Mouse (Mus musculus): ENCODE data around the gene Abracl. TPM values are rescaled to one million over a fixed set of nuclear protein-coding genes. Genes with fewer than 3 reads are reported as not detected.
A peak's percentile ranks its signal among the peaks of the same experiment; 100 is the strongest.

Abracl gene
- 144 and 151 TPM in 2 replicates for polyA plus RNA-seq (2016; fragmentation: Nextera tagmentation; extraction: Ambion mirVana)

DNA sequence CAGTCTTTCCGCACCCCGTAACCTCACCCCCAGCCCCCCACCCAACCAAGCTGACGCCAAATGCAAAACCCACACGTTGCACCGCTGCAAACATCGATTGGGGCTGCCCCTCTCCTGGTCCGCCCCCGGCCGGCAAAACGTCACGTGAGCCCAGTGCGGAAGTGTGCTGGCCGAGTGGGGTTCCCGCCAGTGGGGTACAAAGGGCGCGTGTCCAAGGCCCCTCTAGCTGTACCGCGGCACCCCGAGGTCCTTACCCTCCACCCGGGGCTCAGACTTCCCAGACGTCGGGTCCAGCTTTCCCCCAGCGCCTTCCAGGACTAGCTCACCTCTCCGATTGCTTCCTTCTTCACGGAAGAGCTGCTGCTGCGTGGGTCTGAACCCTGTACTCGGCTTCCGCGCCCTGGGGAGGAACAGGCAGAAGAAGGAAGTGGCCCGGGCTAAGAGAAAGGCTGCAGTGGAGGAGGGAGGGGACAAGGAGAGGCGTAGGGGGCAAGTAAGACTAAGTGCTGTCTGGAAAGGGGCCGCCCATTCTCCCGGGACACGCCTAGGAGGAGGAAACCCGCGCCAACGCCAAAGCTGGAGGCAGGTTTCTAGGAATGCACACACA lies at the start of gene Abracl:
Abracl (minus strand) TSS at position 548 of the 607 bp plus-strand sequence.
- H3K36me3 ChIP-seq: peaks cover 12% of the 10 kb centered on the region
- ATAC-seq (ENCODE audit: low FRiP score, low read depth): peak; percentile 93
- H3K9ac ChIP-seq (replicated peaks): peak within 1 kb of the TSS; percentile 81
- under 1% methylated on average over 37 of the region's 37 CpGs for WGBS
- H3K9me3 ChIP-seq: no peaks in the 10 kb centered on the region
- peak within 1 kb of the TSS; percentile 65 for H3K4me2 ChIP-seq (replicated peaks)
- H3K4me3 ChIP-seq: peak within 1 kb of the TSS; percentile 77
- peak within 1 kb of the TSS; percentile 89 for H3K27ac ChIP-seq (replicated peaks)
- peaks cover 12% of the 10 kb centered on the region; the same call in 1 of the 2 replicates for H3K4me1 ChIP-seq
- H3K27me3 ChIP-seq: no peaks in the 10 kb centered on the region

DNA sequence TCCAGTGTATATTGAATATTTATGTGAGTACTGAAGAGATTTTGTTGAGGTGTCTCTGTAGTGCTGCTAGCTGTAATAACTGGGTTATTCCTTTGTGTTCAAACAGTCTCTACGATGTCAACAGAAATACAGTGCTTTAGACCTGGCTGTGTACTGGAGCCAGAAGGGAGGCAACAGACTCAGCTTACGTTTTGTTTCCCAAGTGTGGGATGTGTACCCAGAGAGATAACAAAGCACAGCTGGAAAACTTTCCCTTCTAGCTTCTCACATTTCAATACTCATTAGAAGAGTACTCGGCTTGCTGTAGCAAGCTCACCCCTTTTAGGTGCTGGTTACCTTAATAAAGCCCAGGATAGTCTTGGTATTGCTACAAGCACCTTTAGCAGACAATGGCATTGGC lies 49.8 kb upstream of the Abracl start:
- Histone ChIP-seq H3K4me3 (no peak overlapping the region), H3K9ac (replicated peaks) (no peak overlapping the region), H3K27me3 (no peaks in the 10 kb centered on the region), H3K9me3 (no peaks in the 10 kb centered on the region), H3K36me3 (peaks cover 4% of the 10 kb centered on the region; the same call in 1 of the 2 replicates), H3K27ac (replicated peaks) (no peak overlapping the region), H3K4me2 (replicated peaks) (no peak overlapping the region), H3K4me1 (peaks cover 1% of the 10 kb centered on the region; the same call in 1 of the 2 replicates)
- WGBS: 75% methylated on average over 3 of the region's 3 CpGs
- ATAC-seq (ENCODE audit: low FRiP score, low read depth): no peak

DNA sequence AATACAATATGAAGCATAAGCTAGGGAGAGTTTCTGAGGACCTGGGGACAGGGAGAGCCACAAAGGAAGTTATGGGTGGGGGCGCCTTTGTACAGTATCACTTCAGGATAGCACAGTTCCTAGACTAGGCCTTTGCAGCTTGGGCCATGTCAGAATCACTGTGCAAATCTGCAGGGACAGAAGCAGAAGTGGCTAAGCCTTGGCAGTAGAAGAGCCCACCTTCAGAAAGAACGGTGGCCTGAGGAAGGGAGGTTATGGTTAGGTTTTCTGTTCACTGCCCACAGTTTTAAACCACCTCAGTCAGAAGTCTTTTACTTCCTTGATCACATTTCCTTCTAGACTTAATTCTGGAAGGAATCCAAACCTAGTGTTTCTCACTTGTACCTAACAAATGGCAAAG lies 47.5 kb upstream of the Abracl start:
- H3K4me1 ChIP-seq: peaks cover 9% of the 10 kb centered on the region; the same call in 1 of the 2 replicates
- H3K9ac ChIP-seq (replicated peaks): no peak overlapping the region
- H3K4me2 ChIP-seq (replicated peaks): no peak overlapping the region
- WGBS: 93% methylated on average over 2 of the region's 2 CpGs
- H3K27ac ChIP-seq (replicated peaks): no peak overlapping the region
- H3K4me3 ChIP-seq: no peak overlapping the region
- no peaks in the 10 kb centered on the region for H3K27me3 ChIP-seq
- H3K9me3 ChIP-seq: no peaks in the 10 kb centered on the region
- ATAC-seq (ENCODE audit: low FRiP score, low read depth): no peak
- no peaks in the 10 kb centered on the region for H3K36me3 ChIP-seq

DNA sequence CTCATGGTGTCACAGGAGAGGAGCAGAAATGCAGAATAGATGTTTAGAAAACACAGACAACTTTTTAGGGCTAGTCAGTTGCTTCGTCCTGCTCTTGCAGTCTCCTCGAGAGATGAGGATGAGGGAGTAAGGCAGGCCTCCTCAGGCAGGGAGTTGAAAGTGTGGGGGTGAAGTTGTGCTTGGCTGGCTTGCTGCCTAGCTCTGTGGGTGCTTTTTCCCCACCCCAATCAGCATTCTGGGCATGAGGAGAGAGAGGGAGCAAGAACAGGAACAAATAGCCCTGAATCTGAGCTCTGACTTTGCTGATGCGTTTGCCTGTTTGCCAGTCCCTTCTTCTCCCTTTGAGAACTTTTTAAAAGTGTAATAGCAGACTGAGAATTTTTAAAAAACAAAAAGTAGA lies 47.1 kb upstream of the Abracl start:
- no peak overlapping the region for H3K4me2 ChIP-seq (replicated peaks)
- ATAC-seq (ENCODE audit: low FRiP score, low read depth): no peak
- no peaks in the 10 kb centered on the region for H3K36me3 ChIP-seq
- H3K4me1 ChIP-seq: peaks cover 9% of the 10 kb centered on the region; the same call in 1 of the 2 replicates
- no peaks in the 10 kb centered on the region for H3K9me3 ChIP-seq
- 86% methylated on average over 3 of the region's 3 CpGs for WGBS
- no peaks in the 10 kb centered on the region for H3K27me3 ChIP-seq
- H3K27ac ChIP-seq (replicated peaks): no peak overlapping the region
- H3K4me3 ChIP-seq: no peak overlapping the region
- H3K9ac ChIP-seq (replicated peaks): no peak overlapping the region

DNA sequence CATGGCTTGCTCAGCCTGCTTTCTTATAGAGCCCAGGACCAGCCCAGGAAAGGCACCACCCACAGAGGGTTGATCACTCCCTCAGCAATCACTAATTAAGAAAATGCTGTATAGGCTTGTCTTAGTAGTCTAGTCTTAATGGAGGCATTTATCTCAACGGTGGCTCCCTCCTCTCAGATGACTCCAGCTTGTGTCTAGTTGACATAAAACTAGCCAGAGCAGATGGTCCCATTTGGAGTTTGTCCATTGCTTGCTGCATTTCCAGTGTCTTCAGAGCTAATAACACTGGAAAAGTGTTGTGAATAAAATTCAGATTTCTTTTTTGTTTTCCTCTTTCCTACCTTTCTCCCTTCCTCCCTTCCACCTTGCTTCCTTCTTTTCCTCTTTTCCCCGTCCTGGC lies 46.5 kb upstream of the Abracl start:
- Histone ChIP-seq H3K27ac (replicated peaks) (no peak overlapping the region), H3K27me3 (no peaks in the 10 kb centered on the region), H3K4me3 (no peak overlapping the region), H3K4me1 (peaks cover 9% of the 10 kb centered on the region; the same call in 1 of the 2 replicates), H3K4me2 (replicated peaks) (no peak overlapping the region), H3K9me3 (no peaks in the 10 kb centered on the region), H3K9ac (replicated peaks) (no peak overlapping the region), H3K36me3 (no peaks in the 10 kb centered on the region)
- 93% methylated on average over 2 of the region's 2 CpGs for WGBS
- no peak for ATAC-seq (ENCODE audit: low FRiP score, low read depth)

DNA sequence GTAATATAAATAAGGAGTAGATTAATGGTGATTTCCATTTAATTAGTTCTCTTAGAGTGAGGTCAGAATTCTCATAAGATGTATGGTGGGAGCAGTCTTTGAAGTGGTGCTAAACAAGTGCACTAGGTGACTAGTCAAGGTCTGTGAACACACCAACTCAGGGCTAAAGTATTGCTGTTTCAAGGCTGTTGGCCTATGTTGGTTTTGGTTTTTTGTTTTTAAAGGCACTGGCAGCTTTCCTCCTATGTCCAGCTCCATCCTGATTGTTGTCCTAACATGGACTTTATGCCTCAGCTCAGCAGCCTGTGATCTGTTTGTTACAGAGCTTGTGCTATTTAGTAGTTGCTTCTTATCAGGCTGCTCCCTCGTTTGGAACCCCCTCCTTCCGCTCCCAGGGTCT lies 45.8 kb upstream of the Abracl start:
- H3K36me3 ChIP-seq: no peaks in the 10 kb centered on the region
- H3K27ac ChIP-seq (replicated peaks): no peak overlapping the region
- 86% methylated on average over 2 of the region's 2 CpGs for WGBS
- H3K9me3 ChIP-seq: no peaks in the 10 kb centered on the region
- no peak overlapping the region for H3K9ac ChIP-seq (replicated peaks)
- H3K4me2 ChIP-seq (replicated peaks): no peak overlapping the region
- H3K4me3 ChIP-seq: no peak overlapping the region
- no peak for ATAC-seq (ENCODE audit: low FRiP score, low read depth)
- no peaks in the 10 kb centered on the region for H3K27me3 ChIP-seq
- peaks cover 9% of the 10 kb centered on the region; the same call in 1 of the 2 replicates for H3K4me1 ChIP-seq

DNA sequence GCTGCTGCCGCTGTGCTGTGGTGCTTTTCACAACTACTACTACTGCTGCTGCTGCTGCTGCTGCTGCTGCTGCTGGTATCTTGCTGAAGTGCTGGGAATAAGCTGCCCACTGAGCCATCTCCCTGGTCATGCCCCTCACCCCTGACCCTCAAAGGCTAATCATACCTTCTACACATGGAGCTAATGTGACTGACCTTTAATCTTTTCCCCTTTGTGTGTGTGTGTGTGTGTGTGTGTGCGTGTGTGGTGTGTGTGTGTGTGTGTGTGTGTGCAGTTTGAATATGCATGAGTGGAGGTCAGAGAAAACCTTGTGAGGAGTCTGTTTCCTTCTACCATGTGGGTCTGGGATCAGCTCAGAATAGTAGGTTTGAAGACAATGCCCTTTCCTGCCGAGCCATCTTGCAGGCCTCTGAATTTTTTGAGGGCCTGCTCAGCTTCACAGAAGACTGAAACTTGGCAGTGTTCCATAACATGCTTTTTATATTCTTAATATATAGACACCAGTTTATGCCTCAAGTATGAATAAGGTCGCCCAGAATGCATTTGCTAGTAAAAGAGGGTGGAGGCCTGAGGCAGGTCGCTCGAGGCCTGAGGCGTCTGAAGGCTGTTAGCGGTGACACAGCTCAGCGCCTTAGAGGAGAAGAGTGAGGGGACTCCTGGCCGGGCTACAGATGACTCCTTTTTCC lies 44.8 kb upstream of the Abracl start:
- H3K4me1 ChIP-seq: peaks cover 9% of the 10 kb centered on the region; the same call in 1 of the 2 replicates
- no peaks in the 10 kb centered on the region for H3K27me3 ChIP-seq
- H3K27ac ChIP-seq (replicated peaks): no peak overlapping the region
- H3K9ac ChIP-seq (replicated peaks): peak overlapping the region; percentile 24; the same call in 1 of the 2 replicates
- no peak overlapping the region for H3K4me3 ChIP-seq
- no peak overlapping the region for H3K4me2 ChIP-seq (replicated peaks)
- no peaks in the 10 kb centered on the region for H3K36me3 ChIP-seq
- whole genome bisulfite sequencing: 73% methylated on average over 10 of the region's 10 CpGs
- no peaks in the 10 kb centered on the region for H3K9me3 ChIP-seq
- no peak for ATAC-seq (ENCODE audit: low FRiP score, low read depth)

DNA sequence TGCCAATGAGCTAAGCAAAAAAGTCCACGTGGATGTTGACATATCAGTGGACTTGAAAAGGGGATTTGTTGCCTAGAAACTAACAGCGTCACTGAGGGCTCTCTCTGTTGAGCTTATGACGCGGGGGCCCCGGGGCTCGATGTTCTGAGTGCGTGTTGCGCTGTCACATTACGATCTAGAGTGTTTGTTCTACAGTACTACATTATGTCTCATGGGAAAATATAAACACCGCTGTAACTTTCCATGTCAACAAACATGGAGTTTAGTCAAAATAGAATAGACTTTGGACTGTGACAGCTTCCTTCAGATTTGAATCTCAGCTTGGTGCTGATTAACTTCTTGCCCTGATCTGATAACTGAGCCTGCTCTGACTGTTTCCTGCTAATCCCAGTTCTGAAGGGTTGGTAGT lies 42.9 kb upstream of the Abracl start:
- no peak for ATAC-seq (ENCODE audit: low FRiP score, low read depth)
- WGBS: 62% methylated on average over 10 of the region's 10 CpGs
- Histone ChIP-seq H3K4me2 (replicated peaks) (no peak overlapping the region), H3K27me3 (no peaks in the 10 kb centered on the region), H3K27ac (replicated peaks) (no peak overlapping the region), H3K36me3 (no peaks in the 10 kb centered on the region), H3K4me1 (peaks cover 9% of the 10 kb centered on the region; the same call in 1 of the 2 replicates), H3K4me3 (no peak overlapping the region), H3K9me3 (no peaks in the 10 kb centered on the region), H3K9ac (replicated peaks) (no peak overlapping the region)

DNA sequence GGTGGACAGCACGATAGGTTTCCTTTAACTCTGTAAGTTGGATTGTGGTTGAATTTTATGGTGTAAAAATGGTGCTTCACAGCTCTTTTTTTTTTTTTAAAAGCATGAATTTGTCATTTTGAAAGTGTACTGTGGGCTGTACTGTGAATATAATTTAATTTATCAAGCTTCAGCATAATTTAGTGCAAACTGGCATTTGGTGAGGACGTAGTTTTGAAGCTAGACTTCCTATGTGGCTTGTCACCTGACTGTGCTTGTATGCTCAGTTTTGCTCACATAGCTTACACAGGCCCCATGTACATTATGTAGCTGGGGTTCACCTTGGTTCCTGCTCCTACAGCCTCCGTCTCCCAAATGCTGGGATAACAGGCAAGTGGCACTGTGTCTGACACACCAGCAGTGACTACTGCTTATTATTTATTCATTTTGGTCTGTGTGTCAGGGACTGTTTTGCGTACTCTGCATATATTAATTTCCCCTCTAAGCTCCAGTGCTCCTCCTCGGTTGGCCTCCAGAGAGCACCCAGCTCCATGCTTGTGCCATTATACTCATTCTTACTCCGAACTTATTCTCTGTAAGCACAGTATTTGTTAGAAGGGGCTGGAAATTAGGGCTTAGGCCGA lies 41.6 kb upstream of the Abracl start:
- no peak for ATAC-seq (ENCODE audit: low FRiP score, low read depth)
- Histone ChIP-seq H3K4me2 (replicated peaks) (no peak overlapping the region), H3K27me3 (no peaks in the 10 kb centered on the region), H3K9ac (replicated peaks) (no peak overlapping the region), H3K4me3 (no peak overlapping the region), H3K9me3 (no peaks in the 10 kb centered on the region), H3K36me3 (no peaks in the 10 kb centered on the region), H3K4me1 (peaks cover 9% of the 10 kb centered on the region; the same call in 1 of the 2 replicates), H3K27ac (replicated peaks) (no peak overlapping the region)
- WGBS: 81% methylated on average over 7 of the region's 7 CpGs

DNA sequence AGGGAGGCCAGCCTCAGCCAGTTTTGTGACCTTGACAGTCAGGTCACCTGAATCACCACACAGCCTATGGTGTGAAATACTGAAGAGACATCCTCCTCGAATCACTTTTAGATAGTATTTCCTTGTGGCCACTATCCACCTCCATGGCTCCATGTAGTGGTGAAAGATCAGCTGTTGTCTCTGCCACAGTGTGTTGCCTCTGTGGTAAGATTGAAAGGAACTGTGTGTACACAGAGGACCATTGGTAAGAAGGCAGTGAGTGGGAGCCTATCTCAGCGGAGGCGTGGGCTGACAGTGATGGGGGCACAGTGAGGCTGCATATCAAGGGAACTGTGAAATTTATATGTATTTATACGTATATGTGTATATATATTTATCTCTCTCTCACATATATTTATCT lies 38.4 kb upstream of the Abracl start:
- H3K4me3 ChIP-seq: no peak overlapping the region
- H3K27ac ChIP-seq (replicated peaks): no peak overlapping the region
- no peaks in the 10 kb centered on the region for H3K36me3 ChIP-seq
- no peak for ATAC-seq (ENCODE audit: low FRiP score, low read depth)
- 96% methylated on average over 4 of the region's 4 CpGs for WGBS
- H3K4me2 ChIP-seq (replicated peaks): no peak overlapping the region
- no peaks in the 10 kb centered on the region for H3K9me3 ChIP-seq
- peaks cover 15% of the 10 kb centered on the region for H3K4me1 ChIP-seq
- no peak overlapping the region for H3K9ac ChIP-seq (replicated peaks)
- no peaks in the 10 kb centered on the region for H3K27me3 ChIP-seq

DNA sequence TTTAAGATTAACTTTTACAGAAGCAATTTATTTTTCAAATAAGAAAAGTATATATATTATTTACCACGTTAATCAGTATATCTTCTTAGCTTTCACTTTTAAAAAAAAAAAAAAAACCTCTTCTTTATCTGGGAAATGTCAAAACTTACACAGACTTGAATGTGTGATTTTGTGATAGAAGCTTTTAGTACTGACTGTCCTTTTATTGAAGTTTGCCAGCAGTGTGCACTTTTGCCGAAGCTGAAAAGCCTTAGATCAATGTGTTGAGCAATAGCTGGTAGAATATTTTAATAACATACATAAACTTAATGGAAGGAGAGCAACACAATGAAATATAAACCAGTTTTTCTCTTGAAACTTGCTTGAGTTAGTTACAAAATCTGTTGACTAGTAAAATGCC lies 37.7 kb upstream of the Abracl start:
- Histone ChIP-seq H3K27ac (replicated peaks) (no peak overlapping the region), H3K4me2 (replicated peaks) (no peak overlapping the region), H3K27me3 (no peaks in the 10 kb centered on the region), H3K4me1 (peaks cover 16% of the 10 kb centered on the region), H3K9ac (replicated peaks) (no peak overlapping the region), H3K9me3 (no peaks in the 10 kb centered on the region), H3K4me3 (no peak overlapping the region), H3K36me3 (no peaks in the 10 kb centered on the region)
- no peak for ATAC-seq (ENCODE audit: low FRiP score, low read depth)
- 91% methylated on average over 2 of the region's 2 CpGs for WGBS

DNA sequence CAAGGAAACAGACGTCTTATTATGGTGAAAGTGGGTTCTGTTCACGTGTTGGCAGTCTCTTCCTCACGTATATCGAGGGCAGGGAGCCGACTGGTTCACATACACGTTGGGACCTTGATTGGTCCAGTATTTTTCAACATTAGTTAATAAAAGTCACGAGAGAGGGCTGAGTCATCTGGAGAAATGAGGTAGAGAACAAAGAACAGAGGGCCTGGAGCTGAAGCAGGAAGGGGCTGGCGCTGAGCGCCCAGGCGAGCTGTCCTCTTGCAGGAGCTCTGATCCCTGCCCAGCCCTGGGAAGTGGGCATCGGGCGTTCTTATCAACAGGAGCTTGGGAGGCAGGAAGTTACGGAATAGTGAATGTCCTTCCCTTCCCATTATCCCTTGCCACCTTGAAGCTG lies 36.7 kb upstream of the Abracl start:
- H3K4me3 ChIP-seq: no peak overlapping the region
- no peaks in the 10 kb centered on the region for H3K9me3 ChIP-seq
- ATAC-seq (ENCODE audit: low FRiP score, low read depth): no peak
- no peak overlapping the region for H3K9ac ChIP-seq (replicated peaks)
- H3K27ac ChIP-seq (replicated peaks): no peak overlapping the region
- no peaks in the 10 kb centered on the region for H3K36me3 ChIP-seq
- 91% methylated on average over 13 of the region's 13 CpGs for WGBS
- no peak overlapping the region for H3K4me2 ChIP-seq (replicated peaks)
- H3K4me1 ChIP-seq: peaks cover 16% of the 10 kb centered on the region
- no peaks in the 10 kb centered on the region for H3K27me3 ChIP-seq
